12 mouse cellular contexts compared by ENCODE assay signal in genomic region chr4:132932752-132933404, GRCm38 (mm10). TPM values are rescaled to one million over a fixed set of nuclear protein-coding genes. Genes with fewer than 3 reads are reported as not detected.
"Had no signal": no experiment of that assay in that cellular context is flagged by ENCODE, and none has a peak within 500 bp of the region (broad histone marks: within the 10 kb centered on the region; RNA-seq: fewer than 3 reads in every experiment).

No protein-coding gene starts in this region.

- DNase-seq: kidney, adult 11 months; kidney, adult 9 months; kidney, postnatal 36 days; layer of hippocampus, adult 9-11 months; layer of hippocampus, postnatal 36 days; lung, adult 18-20 months; thymus, postnatal 4 days had no signal

- H3K4me3 ChIP-seq: limb, embryonic 13.5 days; midbrain, embryonic 13.5 days had no signal

- H3K27ac ChIP-seq: kidney, postnatal 0 days; limb, embryonic 13.5 days; liver, embryonic 14.5 days; midbrain, embryonic 13.5 days had no signal

RNA-seq across cellular contexts. Expression of gene Fgr, which starts 41.0 kb away (rescaled TPM):
- polyA plus RNA-seq: neural tube, embryonic 14.5 days had no signal
